Mouse (Mus musculus) gastrocnemius, postnatal 36 days (tissue): ENCODE data around the gene Vmn1r20. TPM values are rescaled to one million over a fixed set of nuclear protein-coding genes. Genes with fewer than 3 reads are reported as not detected.
"Not testable (repeated sequence)": the region's sequence is repeated elsewhere in the genome, so short reads cannot be mapped to it uniquely, and the experiment has no call there.

Experiments
- DNase-seq, 2 experiments: peaks; one replicate each; pipeline ENCODE4 v3.0.0; 2022
- intact Hi-C: fragments of 180-260 bp; cut with DNase I; formaldehyde crosslinking; loops from one replicate; pipeline ENCODE4 v1.15.1; 2025
- long read RNA-seq, 2 experiments: library from polyadenylated mRNA; stranded (forward); transcript quantifications; one replicate each; pipeline ENCODE4 v2.0.0; 2021
- total RNA-seq, 2 experiments: library from RNA; stranded (reverse); gene quantifications; 2 replicates each; pipeline ENCODE4 v1.2.3; 2021

Vmn1r20 gene
- not detected for total RNA-seq
- long read RNA-seq, experiment 1, result 0 reads
- long read RNA-seq, experiment 2, result 0 reads

DNA sequence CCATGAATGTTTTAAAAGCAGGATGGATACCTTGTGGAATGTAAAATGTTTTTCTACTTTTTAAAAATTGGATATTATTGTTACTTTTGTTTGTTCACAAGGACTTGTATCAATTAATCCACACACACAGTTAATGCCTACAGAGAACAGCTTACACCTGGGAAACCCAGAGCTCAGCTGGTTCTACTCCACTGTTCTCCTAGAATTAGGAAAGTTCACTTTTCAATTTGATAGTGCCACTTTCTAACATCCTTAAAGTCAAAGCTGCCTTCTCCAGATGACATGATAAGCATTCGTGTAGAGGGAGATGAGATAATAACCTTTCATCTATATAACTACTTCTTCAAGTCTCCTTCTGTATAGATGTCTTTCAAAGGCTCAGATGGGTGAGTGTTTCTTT, at the start of gene Vmn1r20:
Vmn1r20 (plus strand) TSS at position 301 of the 400 bp plus-strand sequence.
- DNase-seq, result no peak
- intact Hi-C loops, result no loop called here

DNA sequence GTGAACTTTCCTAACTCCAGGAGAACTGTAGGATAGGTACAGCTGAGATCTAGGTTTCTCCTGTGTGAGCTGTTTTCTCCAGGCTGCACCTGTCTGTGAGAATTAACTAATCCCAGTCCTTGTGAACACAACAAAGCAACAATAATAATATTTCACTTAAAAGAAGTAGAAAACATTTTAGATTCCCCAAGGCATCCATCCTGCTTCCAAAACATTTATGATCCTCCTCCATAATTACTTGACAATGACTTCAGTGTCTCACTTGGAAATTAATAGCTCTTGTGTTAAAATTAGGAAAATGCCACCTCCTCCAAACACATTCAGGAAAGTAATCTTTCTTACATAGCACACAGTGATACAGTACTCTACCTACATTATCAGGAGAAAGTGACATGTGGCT, 33.0 kb upstream of the Vmn1r20 start, which contains the start of gene Vmn1r18:
Vmn1r18 (minus strand) TSS at position 101 of the 400 bp plus-strand sequence.
- intact Hi-C loops, result no loop called here
- DNase-seq, result no peak

DNA sequence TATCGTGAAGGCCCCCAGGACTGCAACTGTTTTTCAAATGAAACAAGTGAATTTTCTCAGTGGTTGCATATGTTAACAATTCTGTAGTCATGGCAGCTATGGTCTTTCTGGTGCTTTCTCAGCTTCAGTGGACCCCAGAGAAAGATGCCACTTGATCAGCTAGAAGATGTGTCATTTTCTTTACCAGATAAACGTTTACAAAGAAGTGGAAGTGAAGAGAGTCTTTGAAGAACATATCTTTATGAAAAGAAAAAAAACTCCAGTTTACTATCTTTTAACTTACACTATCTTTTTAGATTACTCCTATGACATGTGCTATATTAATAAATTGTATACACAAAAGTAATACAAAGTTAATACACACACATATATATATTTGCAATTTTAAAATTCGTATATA, 25.2 kb upstream of the Vmn1r20 start, which contains the start of gene Vmn1r19:
Vmn1r19 (plus strand) TSS at position 301 of the 400 bp plus-strand sequence.
- DNase-seq, intact Hi-C loops: not testable (repeated sequence)

DNA sequence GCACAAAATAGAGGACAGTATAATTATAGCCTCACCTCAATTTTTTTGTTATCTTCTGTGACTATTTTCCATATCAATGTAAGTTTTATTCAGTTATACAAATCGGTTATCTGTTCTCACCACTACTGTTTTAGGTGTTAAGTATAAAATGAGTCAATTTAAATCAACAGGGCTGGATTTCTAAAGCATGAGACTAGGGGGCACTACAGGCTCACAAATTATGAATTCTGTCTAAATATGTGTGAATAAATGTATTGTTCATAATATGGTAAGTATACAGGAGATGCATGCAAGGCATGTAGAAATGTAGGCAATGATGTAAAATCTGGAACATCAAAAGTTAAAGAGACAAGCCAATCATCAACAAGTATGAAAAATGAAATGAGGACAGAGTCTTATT, 2.5 kb downstream of the Vmn1r20 start:
- DNase-seq, result no peak
- intact Hi-C loops, result loop anchor here (10.0 kb wide), 1 partner anchor 424 kb away; the partner anchor contains the start of gene Vmn1r21

DNA sequence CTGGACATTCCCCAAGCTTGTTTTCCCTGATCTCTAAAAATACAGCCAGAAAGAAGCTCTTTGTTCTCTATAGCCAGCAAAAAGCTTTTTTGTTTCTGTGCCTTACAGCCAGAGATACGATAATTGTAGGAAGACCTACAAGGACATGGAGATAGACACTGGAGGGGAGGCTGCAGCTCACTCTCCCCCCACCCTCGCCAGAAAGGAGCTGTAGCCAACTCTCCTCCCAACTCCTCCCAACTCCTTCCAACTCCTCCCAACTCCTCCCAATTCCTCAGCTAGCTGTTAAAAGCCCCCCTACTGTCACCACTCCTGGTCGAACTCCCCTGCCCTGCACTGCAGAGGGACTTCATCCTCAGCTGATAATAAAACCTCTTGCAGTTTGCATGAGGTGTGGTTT, 39.4 kb downstream of the Vmn1r20 start:
- DNase-seq, intact Hi-C loops: not testable (repeated sequence)

Other genes starting within 250 kb of the Vmn1r20 start
- gene Vmn1r13, start 225.6 kb upstream of the Vmn1r20 start, total RNA-seq, result not detected
- gene Vmn1r14, start 197.2 kb upstream of the Vmn1r20 start, total RNA-seq, result not detected
- gene Vmn1r15, start 171.0 kb upstream of the Vmn1r20 start, total RNA-seq, result not detected
- gene Vmn1r16, start 99.4 kb upstream of the Vmn1r20 start, total RNA-seq, result not detected
- gene Vmn1r17, start 65.2 kb upstream of the Vmn1r20 start, total RNA-seq, result not detected
- not detected for gene Vmn1r18, start 33.1 kb upstream of the Vmn1r20 start, total RNA-seq
- gene Vmn1r19, start 25.1 kb upstream of the Vmn1r20 start, total RNA-seq, result not detected
- gene Ppm1k, start 106.5 kb downstream of the Vmn1r20 start, total RNA-seq, result 10 to 100 TPM; 12.3 to 14.7 TPM
- gene Herc6, start 152.1 kb downstream of the Vmn1r20 start, total RNA-seq, result 1 to 10 TPM; 1.8 TPM